Mouse (Mus musculus): Measurements from ENCODE around the gene Nqo2.
A peak's percentile ranks its signal among the peaks of the same experiment; 100 is the strongest.

The Nqo2 gene

DNA sequence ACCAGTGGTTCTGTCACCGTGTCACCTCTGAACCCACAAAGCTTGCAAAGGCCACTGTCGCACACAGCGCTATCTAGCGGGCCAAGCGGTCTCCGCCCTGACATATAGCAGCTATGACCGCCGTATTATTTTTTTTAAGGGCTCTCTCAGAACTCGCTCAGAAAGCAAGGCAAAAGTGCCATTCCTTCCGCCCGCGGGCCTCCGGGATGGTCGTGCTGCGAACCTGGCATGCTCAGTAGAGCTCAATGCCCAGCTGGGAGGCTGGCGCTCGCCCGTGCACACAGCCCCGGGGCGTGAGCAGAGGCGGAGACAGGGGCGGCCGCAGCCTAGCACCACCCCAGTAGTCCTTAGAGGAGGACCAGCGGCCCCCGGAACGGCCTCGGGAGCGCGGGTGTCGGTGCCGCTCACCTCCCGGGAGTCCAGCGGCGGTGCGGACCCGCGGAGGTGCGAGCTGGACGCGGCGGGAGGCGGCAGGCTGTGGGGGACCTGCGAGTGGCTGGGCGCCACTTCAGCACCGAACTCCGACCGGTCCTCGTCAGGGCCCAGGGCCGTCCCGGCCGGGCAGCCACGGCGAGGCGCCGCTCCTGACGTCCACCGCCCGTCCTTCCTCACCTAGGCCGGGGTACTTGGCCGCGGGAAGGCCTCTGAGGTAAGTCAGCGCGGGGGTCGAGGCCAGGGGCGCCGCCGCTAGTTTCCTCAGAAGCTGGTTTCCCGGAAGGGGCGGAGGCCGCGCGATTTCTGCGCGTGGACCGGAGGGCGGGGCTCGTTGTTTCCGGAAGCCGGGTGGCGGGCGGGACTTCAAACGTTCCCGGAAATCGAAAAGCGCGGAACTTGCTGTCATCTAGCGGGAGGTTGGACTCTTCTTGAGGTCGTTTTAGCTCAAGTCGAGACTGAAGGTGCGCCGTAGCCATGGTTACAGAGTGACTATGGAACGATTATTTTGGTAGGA, 37.8 kb downstream of the Nqo2 start, which contains the start of the genes Ripk1 and Serpinb6a:
Gene Ripk1 (plus strand): TSS at position 306 of the 949 bp plus-strand sequence.
Gene Serpinb6a (minus strand): TSS at position 737 of the 949 bp plus-strand sequence.
- peak; percentile 95 for DNase-seq

DNA sequence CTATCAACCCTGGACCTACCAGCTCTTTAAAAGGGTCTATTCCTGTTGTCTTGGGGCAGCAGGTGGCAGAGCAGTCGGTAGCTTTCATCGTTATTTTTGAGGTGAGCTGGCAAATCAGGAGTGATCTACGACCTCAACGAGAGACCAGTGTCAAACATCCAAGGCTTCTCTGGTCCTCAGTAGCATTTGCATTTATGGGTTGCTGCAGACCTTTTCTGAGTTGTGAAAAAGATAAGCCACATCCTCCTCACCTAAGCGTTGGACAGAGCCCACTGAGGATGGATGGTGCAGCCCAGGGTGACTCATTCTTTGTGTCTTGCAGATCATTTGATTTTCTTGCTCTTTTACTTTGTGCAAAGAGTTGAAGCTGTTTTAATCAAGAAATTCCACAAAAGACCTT, 38.6 kb downstream of the Nqo2 start:
- no peak for DNase-seq

DNA sequence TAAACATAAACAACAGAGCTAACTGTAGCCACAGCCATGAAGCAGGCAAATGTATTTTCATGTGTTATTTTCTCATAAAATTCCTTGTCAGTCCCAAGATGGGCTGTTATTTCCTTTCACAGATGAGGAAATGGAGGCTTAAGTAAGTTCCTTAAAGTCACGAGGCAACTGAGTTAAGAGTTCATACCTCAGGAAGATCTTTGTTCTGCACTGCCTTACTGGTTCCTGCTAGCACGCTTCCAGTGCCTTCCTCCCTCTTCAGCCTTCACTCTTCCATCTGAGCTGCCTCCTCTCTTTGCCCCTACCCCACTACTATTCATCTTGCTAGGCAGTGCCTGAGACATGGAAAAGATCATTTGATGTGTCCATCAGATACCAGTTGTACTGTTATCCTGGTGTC, 42.7 kb downstream of the Nqo2 start:
- no peak for DNase-seq

DNA sequence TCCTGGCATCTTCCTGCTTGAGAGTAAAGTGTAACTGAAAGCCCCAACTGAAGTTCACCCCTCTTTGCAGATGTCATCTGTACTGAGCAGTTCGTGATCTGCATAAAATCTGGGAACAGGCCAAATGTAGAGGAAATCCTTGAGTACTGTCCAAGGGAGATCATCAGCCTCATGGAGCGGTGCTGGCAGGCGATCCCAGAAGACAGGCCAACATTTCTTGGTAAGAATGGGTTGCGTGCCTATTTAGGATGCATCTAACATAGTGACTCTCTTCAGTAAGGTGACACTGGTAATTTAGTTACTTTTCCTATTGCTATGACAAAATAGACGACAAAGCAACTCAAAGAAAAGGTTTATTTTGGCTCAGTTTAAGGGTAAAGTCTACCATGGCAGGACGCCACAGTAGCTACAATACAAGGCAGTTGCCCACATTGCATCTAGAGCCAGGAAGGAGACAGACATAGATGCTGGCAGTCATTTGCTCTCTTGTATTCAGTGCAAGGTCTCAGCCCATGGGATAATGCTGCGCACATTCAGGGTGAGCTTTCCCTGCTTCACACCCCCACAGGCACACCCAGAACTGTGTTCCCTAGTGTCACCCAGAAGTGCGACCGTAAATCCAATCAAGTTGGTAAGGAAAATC, 52.6 kb downstream of the Nqo2 start:
- DNase-seq: no peak

DNA sequence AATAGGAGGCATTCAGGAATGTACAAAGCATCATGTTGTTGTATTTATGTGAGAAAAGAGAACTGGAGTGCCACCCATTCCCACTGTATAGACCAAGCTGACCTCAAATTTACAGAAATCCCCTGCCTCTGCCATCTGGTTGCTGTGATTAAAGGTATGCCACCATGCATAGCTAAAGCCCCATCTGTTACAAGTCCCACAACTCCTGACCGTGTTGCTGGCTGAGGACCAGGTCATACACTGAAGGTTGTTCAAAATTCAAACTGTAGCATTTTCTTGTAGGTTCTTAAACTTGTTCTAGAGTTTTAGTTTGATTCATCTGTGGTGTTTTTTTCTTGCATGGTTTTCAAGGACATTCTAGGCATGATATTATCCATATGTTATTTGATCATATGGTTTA, 54.0 kb downstream of the Nqo2 start:
- no peak for DNase-seq

DNA sequence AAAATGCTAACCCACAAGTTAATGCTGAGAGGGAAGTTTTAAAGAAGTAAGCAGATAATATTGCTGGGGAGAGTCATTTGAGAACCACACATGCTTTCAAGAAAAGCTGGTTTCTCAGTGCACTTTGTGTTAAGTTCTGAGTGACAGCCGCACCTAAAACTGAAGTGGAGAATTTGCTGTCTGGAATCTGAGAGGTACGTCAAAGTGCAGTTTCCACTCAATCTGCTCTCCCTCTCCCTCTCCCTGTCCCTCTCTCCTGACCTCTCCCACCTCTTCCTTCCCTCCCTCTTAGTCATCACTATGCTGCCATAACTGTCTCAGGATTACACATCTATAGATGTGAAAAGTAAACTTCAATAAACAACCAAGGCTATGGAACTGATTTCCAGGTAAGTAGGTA, 57.5 kb downstream of the Nqo2 start:
- no peak for DNase-seq

DNA sequence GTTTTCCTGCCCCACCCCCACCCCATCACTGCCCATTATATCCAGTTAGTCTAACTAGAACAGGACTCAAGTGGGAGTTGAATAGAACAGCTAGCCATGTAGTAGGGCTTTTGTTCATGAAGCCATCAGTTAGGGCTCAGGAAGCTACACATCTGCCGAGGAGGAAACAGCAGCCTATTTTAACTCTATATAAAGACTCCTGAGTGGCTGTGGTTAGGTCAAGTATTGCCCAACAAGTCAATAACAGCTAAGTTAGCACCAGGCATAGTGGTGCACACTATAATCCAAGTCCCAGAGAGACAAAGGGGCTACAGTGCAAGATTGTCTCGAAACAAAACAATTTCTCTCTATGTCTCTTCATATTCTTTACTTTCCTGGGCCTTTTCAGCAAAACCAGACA, 67.6 kb downstream of the Nqo2 start:
- no peak for DNase-seq

DNA sequence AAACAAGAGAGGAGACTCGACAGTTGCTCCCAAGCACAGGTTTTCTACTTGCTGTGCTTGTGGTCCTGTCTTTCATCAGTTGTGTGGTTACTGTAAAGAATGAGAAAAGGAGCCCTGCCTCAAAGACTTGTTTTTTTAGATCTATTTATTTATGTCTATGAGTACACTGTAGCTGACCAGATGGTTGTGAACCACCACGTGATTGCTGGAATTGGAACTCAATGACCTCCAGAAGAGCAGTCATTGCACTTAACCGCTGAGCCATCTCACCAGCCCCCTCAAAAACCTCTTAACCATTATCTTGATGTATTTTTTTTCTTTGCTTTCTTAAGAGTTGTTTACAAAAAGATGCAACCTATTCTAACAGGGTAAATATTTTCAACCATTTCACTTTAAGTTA, 70.9 kb downstream of the Nqo2 start:
- DNase-seq: no peak

DNA sequence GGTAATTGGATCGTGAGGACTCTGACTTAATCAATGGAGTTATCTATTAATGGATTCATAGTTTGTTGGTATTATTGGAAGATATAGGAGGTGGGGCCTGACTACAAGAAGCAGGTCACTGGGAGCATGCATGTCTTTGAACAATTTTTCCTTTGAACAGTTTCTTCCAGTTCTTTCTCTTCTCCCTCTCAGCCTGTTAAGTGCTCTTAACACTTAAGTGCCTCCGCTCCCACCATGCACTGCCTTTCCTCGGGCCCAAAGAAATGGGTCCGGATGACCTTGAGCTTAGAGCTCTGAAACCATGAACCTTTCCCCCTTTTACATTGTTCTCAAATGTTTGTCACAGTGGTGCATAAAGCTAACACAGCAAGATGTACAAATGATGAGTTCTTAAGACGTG, 72.2 kb downstream of the Nqo2 start:
- DNase-seq: no peak

DNA sequence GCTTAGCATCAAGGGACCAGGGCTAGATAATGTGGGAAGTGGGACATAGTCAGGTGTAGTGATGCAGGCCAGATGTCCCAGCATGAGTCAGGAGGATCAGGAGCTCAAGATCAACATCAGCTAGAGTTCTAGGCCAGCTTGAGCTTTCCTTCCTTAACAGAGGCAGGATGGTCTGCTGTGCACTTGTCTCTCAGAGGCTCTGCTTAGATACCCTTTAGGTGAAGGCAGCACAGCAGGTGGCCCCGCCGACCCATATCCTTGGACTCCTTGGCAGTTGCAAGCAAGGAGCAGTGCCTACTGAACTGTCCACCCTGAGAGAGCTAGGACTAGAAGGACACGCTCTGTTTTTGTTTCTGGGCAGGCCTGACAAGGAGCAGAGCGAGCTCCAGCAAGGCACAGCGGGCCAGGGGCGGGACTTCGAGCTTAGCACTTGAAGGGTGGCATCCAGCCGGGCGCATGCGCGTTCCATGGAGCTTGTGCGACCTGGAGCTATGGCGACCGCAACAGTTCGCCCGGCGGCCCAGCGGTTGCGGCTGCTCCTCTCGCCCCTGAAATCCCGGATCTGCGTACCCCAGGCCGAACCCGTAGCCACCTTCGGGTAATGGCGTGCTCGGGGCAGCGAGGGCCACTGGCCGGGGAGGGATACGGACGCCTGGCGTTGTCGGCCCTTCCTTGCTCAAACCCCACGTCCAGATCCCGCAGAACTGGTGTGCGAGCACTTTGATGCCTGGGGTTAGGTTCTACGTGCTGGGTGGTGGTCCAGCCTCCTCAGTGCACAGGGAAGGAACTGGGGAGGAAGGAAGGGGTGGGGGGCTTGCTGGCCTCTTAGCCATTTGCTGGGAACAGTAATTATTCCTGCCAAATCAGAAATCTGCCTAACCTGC, 72.9 kb downstream of the Nqo2 start, which contains the start of gene Bphl:
Gene Bphl (plus strand): TSS at position 426 of the 884 bp plus-strand sequence.
- DNase-seq: peak; percentile 97

DNA sequence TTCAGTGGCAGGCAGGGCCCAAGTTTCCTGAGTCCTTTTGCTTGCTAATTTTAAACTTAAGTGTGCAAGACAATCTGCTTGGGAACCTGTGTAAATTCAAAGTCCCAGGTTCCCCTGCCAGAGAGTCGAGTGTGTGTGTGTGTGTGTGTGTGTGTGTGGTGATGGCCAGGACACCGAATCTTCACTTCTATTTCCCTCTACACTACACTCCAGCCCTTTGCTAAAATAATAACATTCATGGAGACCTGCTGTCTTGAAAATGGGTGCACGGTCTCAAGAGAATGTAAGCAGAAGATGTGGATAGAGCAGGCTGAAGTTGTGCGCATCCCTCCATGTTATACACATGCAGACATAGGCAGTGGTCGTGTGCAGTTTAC, 73.6 kb downstream of the Nqo2 start:
- DNase-seq: no peak
